Mouse (Mus musculus) limb, embryonic 14.5 days (tissue): ENCODE data around the gene Gm26620. TPM values are rescaled to one million over a fixed set of nuclear protein-coding genes. Genes with fewer than 3 reads are reported as not detected.

Experiments used
- ATAC-seq: fragments of 200-750 bp; cut with Nextera tagmentation; 2 replicates; pipeline ENCODE4 v1.8.0; 2017; ENCODE audit warnings: low read depth, moderate number of reproducible peaks, moderate TSS enrichment; ENCODE audit not compliant: low FRiP score
- DNase-seq: peaks from one replicate; pipeline ENCODE4 v3.0.0-alpha.2; 2015; ENCODE audit warnings: low spot score
- H3K27ac ChIP-seq: fragments of 300-500 bp; sonication (generic); replicated peaks from 2 replicates; pipeline ENCODE4 v1.5.1; 2014; ENCODE audit warnings: low read depth, mild to moderate bottlenecking, low read length, moderate library complexity, mixed read lengths
- H3K27me3 ChIP-seq: fragments of 300-500 bp; sonication (generic); 2 replicates; pipeline ENCODE4 v1.6.1; 2014; ENCODE audit warnings: low read length, mixed read lengths; ENCODE audit not compliant: control insufficient read depth, insufficient read depth
- H3K36me3 ChIP-seq: fragments of 300-500 bp; sonication (generic); 2 replicates; pipeline ENCODE4 v1.6.1; 2014; ENCODE audit warnings: mild to moderate bottlenecking, low read length, moderate library complexity, mixed read lengths; ENCODE audit not compliant: control insufficient read depth, insufficient read depth
- H3K4me1 ChIP-seq: fragments of 300-500 bp; sonication (generic); 2 replicates; pipeline ENCODE4 v1.6.1; 2014; ENCODE audit warnings: antibody characterized with exemption, low read length, mixed read lengths; ENCODE audit not compliant: control insufficient read depth, insufficient read depth
- H3K4me2 ChIP-seq: fragments of 300-500 bp; sonication (generic); replicated peaks from 2 replicates; pipeline ENCODE4 v1.6.1; 2014; ENCODE audit warnings: low read depth, mild to moderate bottlenecking, low read length, moderate library complexity; ENCODE audit not compliant: severe bottlenecking
- H3K4me3 ChIP-seq: fragments of 300-500 bp; sonication (generic); replicated peaks from 2 replicates; pipeline ENCODE4 v1.5.1; 2014; ENCODE audit warnings: low read length
- H3K9ac ChIP-seq: fragments of 300-500 bp; sonication (generic); 2 replicates; pipeline ENCODE4 v1.6.1; 2014; ENCODE audit warnings: mild to moderate bottlenecking, low read depth, low read length, moderate library complexity; ENCODE audit not compliant: severe bottlenecking
- H3K9me3 ChIP-seq: fragments of 300-500 bp; sonication (generic); 2 replicates; pipeline ENCODE4 v1.6.1; 2016; ENCODE audit warnings: low read length; ENCODE audit not compliant: control insufficient read depth
- POLR2A ChIP-seq: fragments of 200-500 bp; IDR thresholded peaks from 2 replicates; pipeline ENCODE4 v1.8.0; 2012; ENCODE audit warnings: inconsistent platforms, mild to moderate bottlenecking, moderate library complexity, borderline replicate concordance; ENCODE audit not compliant: insufficient read depth, insufficient read length; ENCODE audit errors: extremely low read depth
- WGBS: fragments of 180-500 bp; shearing (Covaris S2); extraction: QIAGEN DNeasy Blood & Tissue Kit; methylation state at CpG from one replicate; pipeline ENCODE4 v1.1.7; 2014; 5-methylcytosine and 5-hydroxymethylcytosine counted together
- polyA plus RNA-seq, 2 experiments: library from polyadenylated mRNA; depleted of rRNA in 1 of 2; stranded (reverse) in 1 of 2; unstranded in 1 of 2; fragments of >200 nt; fragmentation: Nextera tagmentation in 1 of 2; extraction: Ambion mirVana in 1 of 2; gene quantifications; 2 replicates each; pipeline versions ENCODE4 v1.2.1 to v1.2.3; 2012 to 2014

Gm26620 gene
- polyA plus RNA-seq, 2 experiments, result 0.78 to 0.91 TPM

GRCm38 (mm10) chr1:170896651-170897281, 11.9 kb downstream of the Gm26620 start:
- 84% methylated on average over 5 of the region's 5 CpGs for WGBS
- Histone ChIP-seq H3K4me2 (no peak overlapping the region), H3K4me1 (no peaks in the 10 kb centered on the region), H3K27ac (no peak overlapping the region), H3K36me3 (no peaks in the 10 kb centered on the region), H3K9me3 (no peaks in the 10 kb centered on the region), H3K27me3 (no peaks in the 10 kb centered on the region), H3K4me3 (no peak overlapping the region), H3K9ac (no peak overlapping the region)
- DNase-seq, result no peak
- ATAC-seq, result no peak
- TF ChIP-seq POLR2A, result no peak

DNA sequence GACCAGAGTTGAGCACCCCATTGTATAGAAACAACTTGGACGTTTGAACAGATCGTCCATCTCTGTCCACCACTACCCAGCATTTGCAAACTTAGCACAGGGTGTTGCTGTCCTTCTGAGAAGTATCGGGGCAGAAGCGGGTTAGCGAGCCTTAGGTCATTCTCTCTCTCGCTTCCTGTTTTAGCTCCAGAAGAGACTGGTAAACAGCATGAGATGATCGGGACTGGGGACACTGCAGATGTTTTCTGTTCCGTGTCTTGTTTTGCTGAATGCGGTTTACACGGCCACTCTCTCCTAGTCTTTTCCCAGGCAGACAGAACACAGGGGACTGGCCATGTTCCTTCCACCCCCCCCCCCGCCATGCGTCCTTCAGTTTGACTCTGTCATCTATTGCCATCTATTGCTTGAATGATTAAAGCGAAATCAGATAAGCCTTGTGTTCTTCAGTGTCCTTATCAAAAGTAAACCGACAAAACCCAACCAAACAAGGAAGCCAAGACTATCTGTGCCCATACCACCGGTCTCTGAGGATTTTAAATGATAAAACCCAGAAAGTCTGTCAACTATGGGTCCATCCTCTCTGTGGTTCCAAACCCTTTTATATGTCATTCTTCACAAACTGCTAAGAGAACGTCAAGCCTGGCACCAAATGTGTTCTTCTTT, 13.7 kb downstream of the Gm26620 start:
- no peaks in the 10 kb centered on the region for H3K36me3 ChIP-seq
- H3K4me1 ChIP-seq, result no peaks in the 10 kb centered on the region
- ATAC-seq (no peak), DNase-seq (no peak)
- H3K4me2 ChIP-seq, result no peak overlapping the region
- H3K4me3 ChIP-seq, result no peak overlapping the region
- H3K9ac ChIP-seq, result no peak overlapping the region
- 72% methylated on average over 16 of the region's 16 CpGs for WGBS
- no peak for TF ChIP-seq POLR2A
- H3K27ac ChIP-seq, result no peak overlapping the region
- no peaks in the 10 kb centered on the region for H3K9me3 ChIP-seq
- no peaks in the 10 kb centered on the region for H3K27me3 ChIP-seq

DNA sequence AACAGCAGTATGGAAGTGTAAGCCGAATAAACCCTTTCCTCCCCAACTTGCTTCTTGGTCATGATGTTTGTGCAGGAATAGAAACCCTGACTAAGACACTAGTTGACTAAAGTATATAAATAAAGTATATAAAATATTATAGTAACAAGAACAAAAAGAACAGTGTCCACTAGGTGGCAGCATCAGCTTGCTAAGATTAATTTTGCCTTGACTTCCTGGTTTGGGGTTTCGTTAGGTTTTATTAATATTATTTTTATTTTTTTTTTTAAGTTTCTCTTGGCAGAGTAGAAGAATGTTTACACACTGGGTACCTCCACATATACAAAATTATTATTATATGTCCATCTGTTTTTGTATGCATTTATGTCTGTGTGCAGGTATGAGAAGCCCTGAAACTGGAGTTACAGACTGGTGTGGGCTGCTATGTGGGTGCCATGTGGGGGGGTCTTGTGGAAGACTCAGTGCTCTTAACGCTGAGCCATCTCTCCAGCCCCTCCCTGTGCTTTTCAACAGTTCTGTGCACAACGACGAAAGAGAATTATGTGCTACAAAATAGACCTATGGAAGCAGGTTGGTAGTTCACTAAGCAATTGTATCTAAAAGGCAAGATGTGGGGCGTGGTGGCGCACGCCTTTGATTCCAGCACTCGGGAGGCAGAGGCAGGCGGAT, 16.1 kb downstream of the Gm26620 start:
- DNase-seq, result peak; percentile 91
- no peak overlapping the region for H3K4me3 ChIP-seq
- H3K9ac ChIP-seq, result no peak overlapping the region
- 0 out of 2 replicates have a peak, but pooled peaks cover under 1% of the 10 kb centered on the region for H3K27me3 ChIP-seq
- H3K9me3 ChIP-seq, result no peaks in the 10 kb centered on the region
- H3K27ac ChIP-seq, result no peak overlapping the region
- H3K4me2 ChIP-seq, result no peak overlapping the region
- TF ChIP-seq POLR2A, result no peak
- no peaks in the 10 kb centered on the region for H3K36me3 ChIP-seq
- ATAC-seq, result no peak
- 34% methylated on average over 10 of the region's 10 CpGs for WGBS
- H3K4me1 ChIP-seq, result no peaks in the 10 kb centered on the region

DNA sequence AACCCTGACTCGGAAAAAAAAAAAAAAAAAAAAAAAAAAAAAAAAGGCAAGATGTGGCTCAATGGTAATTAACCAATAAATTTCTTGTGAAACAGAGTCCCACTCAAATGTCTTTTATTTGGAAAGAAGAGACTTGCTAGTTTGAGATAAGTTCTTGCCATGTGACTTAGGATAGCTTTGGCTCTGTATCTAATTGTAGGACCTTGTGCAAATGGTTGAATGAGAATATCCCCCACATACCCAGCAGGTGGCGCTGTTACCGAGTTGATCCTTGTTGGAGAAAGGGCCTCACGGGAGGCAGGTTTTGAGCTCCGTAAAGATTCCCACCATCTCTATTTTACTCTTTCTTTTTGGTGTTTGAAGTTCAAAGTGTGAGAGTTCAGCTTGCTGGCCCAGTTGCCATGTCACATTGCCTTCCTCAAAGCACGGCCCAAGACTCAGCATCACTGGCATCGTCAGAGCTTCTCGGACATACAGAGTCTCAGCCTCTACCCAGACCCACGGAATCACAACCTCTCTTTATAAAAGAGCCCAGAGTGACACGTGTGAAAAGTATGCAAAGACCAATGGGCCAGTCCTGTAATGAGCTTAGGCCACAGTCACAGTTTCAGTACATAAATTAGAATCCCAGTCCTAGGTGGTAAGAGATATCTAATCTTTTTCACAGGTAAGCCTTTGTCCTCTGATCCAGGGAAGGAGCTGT, 16.8 kb downstream of the Gm26620 start:
- 34% methylated on average over 10 of the region's 10 CpGs for whole genome bisulfite sequencing
- H3K4me3 ChIP-seq, result no peak overlapping the region

GRCm38 (mm10) chr1:170903485-170903884, 18.6 kb downstream of the Gm26620 start:
- Histone ChIP-seq H3K9me3 (no peaks in the 10 kb centered on the region), H3K4me1 (peaks cover 5% of the 10 kb centered on the region; the same call in 1 of the 2 replicates), H3K9ac (no peak overlapping the region), H3K36me3 (no peaks in the 10 kb centered on the region), H3K4me2 (no peak overlapping the region), H3K27me3 (peaks cover 25% of the 10 kb centered on the region), H3K27ac (no peak overlapping the region), H3K4me3 (no peak overlapping the region)
- ATAC-seq, result no peak
- DNase-seq, result no peak
- whole genome bisulfite sequencing, result 71% methylated on average over 5 of the region's 5 CpGs
- TF ChIP-seq POLR2A, result no peak

More for the DNA sequence above, 16.8 kb downstream of the Gm26620 start:
- Histone ChIP-seq H3K27me3 (peaks cover 8% of the 10 kb centered on the region; the same call in 1 of the 2 replicates), H3K9ac (no peak overlapping the region), H3K4me1 (no peaks in the 10 kb centered on the region), H3K27ac (no peak overlapping the region), H3K4me2 (no peak overlapping the region), H3K36me3 (no peaks in the 10 kb centered on the region), H3K9me3 (no peaks in the 10 kb centered on the region)
- peak; percentile 89 for DNase-seq
- no peak; the same call in 1 of the 2 replicates for ATAC-seq
- TF ChIP-seq POLR2A, result no peak
